Mouse (Mus musculus) heart, postnatal 14 days (tissue): Measurements from ENCODE around the gene Gng7. TPM values are rescaled to one million over a fixed set of nuclear protein-coding genes. Genes with fewer than 3 reads are reported as not detected.

ENCODE experiments used
- DNase-seq, 2 experiments: peaks; one replicate each; pipeline ENCODE4 v3.0.0; 2021 to 2022
- intact Hi-C: fragments of 180-260 bp; cut with DNase I; formaldehyde crosslinking; loops from one replicate; pipeline ENCODE4 v1.15.1; 2025
- total RNA-seq, 2 experiments: library from RNA; stranded (reverse); gene quantifications; 2 replicates each; pipeline ENCODE4 v1.2.3; 2021

Gng7 gene
- total RNA-seq, 2 experiments from 2014 or later, result 0.27 to 0.31 TPM

DNA sequence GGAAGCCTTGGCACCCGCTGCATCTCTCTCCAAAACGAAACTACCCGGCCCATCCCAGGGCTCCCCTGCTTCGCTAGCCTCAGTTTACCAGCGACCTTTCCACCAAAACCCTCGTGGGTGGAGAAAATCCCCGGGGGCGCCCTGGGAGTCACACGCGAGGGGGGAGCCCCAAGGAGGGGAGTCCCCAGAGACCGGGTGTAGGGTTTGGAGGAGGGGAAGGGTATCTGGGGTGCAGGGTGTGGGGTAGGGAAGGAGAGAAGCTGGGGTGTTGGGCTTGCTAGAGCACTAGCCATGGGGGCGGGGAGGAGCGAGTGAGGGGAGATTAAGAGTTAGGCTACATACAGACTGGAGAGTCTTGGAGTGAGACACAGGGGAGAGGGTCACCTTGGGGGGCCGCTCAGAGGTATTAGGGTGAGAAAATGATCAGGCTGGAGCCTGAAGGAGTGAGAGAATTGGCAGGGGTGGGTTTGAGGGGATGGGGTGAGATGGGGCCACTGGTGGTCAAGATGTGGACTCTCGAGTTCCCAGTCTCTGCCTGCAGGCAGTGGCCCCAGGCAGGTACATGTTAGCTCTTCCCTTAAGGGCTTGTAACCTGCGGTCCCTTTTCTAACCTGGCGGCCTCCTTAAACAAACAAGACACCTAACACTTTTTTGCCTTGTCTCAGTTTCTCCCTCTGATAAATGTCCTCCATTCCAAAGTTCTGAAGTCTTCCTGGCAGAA, 81.9 kb downstream of the Gng7 start:
- intact Hi-C loops, result no loop called here
- DNase-seq, result no peak

DNA sequence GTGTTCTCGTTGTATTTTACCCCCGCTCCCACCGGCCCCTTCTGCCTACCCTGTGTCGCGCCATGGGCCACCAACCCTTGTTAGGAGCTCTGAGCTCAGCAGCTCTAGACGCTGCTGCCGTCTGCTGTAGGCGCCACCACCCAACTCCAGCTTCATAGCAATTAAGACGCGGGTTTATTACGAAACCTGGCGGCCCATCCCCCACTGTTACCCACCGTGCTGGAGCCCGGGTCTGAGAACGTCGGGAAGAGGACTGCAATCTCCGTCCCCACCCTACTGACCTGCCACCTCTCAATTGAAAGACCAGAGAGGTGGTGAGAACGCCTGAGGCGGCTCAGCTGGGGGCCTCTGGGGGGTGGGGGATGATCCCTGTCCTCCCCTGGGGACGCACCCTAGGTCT, 82.5 kb downstream of the Gng7 start:
- intact Hi-C loops, result no loop called here
- peak in 1 of 2 experiments; percentile 44 for DNase-seq

DNA sequence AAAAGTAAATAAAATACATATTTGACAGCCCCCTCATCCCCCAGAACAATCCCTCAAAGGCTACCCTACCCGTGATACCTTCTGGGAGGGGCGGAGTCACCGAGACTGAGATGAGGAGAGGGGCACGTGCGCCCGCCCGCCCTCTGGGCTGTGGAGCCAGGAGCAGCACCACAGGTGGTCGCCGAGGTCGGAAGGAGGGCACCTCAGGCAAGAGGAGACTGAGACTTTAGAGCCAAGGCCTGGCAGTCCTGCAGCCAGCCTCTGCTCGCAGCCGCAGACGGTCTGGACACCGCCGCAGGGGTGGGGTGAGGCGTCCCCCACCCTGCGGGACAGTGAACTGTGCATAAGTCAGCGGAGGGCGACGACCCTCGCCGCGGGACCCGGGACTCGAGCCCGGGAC, 83.0 kb downstream of the Gng7 start:
- no peak for DNase-seq
- intact Hi-C loops, result no loop called here

DNA sequence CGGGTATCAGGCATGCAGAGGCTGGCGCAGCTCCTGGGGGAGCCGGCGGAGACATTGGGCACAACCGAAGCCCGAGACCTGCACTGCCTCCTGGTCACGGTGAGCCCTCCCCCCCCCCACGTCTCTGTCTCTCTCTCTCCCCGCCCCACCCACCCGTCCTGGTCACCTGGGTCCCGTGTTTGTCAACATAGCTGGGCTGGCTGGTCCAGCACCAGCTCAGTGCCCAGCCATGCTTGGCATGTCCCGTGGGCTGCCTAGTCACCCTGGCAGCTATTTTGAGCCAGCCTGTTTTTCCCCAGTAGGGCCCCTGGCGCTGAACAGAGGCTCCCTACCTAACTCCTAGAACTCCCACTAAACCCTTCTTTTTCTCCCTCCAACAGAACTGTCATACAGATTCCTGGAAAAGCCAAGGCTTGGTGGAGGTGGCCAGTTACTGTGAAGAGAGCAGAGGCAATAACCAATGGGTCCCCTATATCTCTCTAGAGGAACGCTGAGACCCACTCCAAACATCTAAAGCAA, 83.5 kb downstream of the Gng7 start:
- peak; percentile 63 to 70 for DNase-seq
- intact Hi-C loops, result no loop called here

DNA sequence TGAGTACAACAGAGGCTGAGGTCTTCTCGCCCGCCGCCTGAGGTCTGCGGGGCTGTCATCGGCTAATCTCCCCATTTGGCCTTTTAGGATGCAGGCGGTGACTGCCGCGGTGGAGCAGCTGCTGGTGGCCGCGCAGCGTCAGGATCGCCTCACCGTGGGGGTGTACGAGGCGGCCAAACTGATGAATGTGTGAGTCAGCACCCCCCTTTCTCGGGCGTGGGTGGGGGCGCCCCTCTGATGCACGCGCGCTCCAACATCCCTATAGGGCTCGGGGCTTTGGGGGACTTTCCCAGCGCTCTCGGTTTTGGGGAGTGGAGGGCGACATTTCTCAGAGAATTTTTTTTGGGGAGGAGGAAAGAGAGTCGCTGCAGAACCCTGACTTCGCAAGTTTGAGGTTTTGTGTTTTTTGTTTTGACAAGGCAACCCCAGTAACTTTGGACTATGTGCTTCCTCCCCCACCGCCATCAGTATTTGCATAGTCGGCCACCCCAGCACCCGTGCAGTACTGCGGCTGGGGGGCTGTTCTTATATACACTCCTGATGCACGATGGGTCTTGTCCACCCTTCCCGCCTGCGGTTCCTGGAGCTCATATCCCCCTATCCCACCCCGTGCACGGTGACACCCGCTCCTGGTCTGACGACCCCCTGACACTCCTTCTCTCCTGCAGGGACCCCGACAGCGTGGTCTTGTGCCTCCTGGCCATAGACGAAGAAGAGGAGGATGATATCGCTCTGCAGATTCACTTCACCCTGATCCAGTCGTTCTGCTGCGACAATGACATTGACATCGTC, 84.2 kb downstream of the Gng7 start:
- DNase-seq, result peak; percentile 58 to 61
- intact Hi-C loops, result no loop called here

DNA sequence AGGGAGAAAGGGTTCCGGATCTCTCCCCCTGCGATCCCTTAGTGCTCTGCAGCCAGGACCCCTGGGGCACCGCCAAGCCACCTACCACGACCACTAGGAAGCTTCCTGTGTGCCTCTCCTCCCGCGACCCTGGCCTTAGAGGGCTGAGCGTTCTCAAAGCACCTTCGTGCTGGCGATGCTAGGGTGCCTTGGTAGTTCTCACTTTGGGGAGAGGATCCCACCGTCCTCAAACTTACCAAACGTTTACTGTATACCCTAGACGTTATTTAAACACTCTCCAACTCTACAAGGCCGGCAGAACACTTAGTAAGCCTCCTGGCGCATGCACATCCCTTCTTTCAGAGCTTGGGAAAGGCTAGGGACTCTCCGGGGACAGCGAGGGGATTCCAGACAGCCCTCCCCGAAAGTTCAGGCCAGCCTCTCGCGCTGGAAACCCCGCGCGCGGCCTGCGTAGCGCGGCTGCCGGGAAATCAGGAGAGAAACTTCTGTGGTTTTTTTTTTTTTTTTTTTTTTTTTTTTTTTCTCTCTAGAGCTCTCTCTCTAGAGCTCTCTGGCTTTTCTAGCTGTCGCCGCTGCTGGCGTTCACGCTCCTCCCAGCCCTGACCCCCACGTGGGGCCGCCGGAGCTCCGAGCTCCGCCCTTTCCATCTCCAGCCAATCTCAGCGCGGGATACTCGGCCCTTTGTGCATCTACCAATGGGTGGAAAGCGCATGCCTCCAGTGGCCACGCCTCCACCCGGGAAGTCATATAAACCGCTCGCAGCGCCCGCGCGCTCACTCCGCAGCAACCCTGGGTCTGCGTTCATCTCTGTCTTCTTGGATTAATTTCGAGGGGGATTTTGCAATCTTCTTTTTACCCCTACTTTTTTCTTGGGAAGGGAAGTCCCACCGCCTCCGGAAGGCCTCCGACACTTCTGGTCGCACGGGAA, 85.2 kb downstream of the Gng7 start, which contains the start of gene Gadd45b:
TSS of gene Gadd45b (plus strand) at position 775 of the 928 bp plus-strand sequence.
- intact Hi-C loops, result loop anchor here (2.0 kb wide), 1 partner anchor 65 kb away; no protein-coding TSS in a partner anchor
- peak; percentile 98 to 99 for DNase-seq

DNA sequence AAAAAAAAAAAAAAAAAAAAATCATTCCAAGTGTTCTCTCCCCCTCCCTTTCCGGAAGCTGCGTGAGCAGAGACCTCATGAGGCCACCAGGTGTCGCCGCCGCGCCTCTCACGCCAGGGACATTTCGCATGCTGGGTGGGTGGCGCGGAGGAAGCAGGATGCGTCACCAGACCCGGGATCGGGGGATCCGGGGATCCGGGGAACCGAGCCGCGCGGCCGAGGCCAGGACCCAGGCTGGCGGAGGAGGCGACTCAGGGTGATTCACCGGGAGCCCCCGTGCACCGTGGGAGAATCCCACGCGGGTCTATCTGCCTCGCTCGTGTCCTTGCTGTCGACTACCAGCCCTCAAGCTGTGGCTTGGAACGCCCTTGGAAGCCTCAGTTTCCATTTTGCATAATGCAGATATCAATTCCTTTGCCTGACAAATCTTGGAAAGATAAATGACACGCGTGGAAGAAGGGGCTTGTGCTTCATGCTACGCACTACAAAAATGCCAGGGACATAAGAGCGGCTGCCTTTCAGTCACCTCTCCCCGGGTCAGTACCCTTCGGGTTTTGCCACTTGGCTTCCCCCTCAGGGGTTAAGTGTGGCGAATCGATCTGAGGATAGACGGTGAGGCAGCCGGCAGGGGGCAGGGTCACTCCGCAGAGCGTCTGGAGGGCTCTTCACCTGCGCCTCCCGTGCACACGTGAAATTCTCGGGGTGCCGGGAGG, 86.0 kb downstream of the Gng7 start:
- DNase-seq, result peak; percentile 92 to 94
- intact Hi-C loops, result loop anchor here (1.0 to 2.0 kb wide), 3 partner anchors 27 to 66 kb away; no protein-coding TSS in a partner anchor

DNA sequence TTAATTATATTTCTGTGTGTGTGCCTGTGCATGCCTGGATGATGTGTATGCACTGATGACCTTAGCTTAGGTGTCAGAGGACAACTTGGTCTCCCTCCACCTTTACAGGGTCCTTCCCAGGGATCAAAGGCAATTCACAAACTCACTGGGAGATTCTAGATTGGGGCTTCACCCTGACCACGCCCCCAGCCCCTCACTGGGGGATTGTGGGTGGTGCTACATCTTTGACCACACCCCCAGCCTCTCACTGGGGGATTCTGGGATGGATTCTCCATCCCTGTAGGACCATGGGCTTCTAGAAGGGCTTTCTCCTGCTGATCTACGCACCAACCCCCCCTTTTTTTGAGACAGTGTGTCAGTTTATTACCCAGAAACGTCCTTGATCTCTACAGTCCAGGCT, 89.3 kb downstream of the Gng7 start:
- intact Hi-C loops, result no loop called here
- no peak for DNase-seq

DNA sequence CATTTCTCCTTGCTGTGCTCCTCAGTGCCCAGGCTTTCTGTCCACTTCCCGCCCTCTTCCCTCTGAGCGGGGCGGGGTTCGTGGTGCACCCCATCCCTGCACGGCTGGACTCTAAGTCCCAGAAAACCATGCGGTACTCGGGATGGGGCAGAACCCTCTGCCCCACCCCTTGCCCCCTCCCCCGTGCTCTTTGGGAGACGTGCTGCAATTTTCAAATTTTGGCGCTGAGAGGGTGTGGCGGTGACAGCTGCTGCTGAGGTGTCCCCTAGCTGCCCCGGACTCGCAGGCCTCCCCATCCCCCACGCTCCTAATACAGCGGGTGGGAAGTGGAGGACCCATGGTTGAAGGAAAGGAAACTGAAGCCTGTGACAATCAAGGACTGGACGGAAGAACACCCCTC, 92.8 kb downstream of the Gng7 start:
- intact Hi-C loops, result no loop called here
- peak; percentile 53 to 60 for DNase-seq

DNA sequence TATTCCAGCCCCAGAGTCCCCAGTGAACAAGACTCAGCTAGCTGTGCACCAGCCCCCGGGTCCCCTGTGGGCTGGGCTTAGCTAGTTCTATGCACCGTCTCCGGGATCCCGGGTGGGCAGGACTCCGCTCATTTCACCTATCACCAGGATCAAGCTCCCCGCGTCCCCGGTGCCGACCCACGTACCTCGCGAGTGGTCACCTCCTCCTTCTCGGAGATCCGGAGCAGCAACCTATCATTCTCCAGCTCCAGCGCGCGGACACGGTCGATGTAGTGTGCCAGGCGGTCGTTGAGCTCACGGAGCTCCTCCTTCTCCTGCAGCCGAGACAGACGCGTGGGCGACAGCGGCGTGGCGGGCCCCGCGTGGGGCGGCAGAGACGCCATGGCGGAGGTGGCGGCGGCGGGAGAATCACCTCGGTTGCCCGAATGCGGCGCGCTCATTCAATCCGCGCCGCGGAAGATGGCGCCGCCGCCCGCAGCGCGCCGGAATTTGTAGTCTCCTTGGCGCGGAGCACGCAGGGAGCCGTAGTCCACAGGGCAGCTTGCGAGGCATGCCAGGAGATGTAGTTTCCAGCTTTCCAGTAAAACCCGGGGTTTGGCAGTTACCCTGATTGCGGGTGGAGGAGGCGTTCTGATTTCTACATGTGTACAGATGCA, 96.8 kb downstream of the Gng7 start, which contains the start of gene Lmnb2:
TSS of gene Lmnb2 (minus strand) at position 467 of the 656 bp plus-strand sequence.
- intact Hi-C loops, result no loop called here
- peak; percentile 73 to 81 for DNase-seq

DNA sequence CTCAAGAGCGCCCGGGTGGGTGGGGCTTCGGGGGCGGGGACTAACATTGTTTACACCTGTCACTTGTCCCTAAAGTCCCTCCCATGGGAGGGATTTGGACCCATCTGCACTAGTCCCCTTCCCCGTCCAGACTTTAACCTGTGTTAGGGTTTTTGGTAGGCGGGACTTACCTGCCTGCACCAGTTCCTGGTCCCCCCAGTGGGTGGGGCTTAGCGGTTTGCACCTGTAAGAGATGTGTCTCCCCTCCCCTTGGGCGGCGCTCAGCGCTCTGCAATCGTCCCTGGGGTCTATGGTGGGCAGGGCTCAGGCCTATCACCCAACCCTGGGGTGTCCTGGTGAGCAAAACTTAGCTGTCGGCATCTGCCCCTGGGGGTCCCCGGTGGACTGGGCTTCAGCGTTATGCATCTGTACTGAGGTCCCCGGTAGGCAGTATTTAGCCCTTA, 97.4 kb downstream of the Gng7 start:
- no peak for DNase-seq

DNA sequence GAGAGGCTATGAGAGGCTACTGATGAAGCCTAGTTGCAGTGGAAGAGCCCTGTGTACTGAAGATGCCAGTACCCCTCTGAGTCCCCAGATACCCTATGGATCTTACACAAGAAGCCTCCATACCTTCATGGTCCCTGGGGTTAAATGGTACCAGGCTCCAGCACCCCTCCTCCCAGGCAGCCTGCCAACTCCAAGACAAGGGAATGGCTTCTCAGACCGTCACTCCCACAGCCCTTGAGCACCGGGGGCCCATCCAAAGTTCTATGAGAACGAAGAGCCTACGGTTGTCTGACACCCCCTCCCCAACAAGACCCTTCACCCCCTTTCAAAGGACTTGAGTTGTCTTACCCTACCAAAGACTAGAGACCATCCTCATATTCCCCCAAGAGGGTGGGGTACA, 99.0 kb downstream of the Gng7 start:
- intact Hi-C loops, result no loop called here
- no peak for DNase-seq

More for the DNA sequence above, 97.4 kb downstream of the Gng7 start:
- intact Hi-C loops, result no loop called here

DNA sequence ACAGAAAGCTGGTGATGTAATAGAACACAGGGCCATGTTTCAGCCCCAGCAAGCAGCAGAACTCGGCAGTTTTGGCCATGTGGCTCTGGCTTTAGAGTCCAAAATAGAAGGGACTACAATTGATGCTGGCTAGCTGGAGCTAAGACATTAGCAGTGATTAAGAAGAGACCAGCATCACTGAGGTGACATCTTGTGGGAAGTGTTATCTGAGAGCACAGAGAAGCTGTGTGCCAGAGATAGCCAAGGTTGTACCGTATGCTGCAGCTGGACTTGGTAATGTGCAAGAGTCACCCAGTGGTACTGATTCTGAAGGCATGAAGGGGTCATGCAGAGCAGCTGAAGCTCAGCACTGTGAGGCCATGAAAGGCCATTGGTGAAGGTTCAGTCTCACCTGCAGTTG, 99.5 kb downstream of the Gng7 start:
- DNase-seq, result no peak
- intact Hi-C loops, result no loop called here

DNA sequence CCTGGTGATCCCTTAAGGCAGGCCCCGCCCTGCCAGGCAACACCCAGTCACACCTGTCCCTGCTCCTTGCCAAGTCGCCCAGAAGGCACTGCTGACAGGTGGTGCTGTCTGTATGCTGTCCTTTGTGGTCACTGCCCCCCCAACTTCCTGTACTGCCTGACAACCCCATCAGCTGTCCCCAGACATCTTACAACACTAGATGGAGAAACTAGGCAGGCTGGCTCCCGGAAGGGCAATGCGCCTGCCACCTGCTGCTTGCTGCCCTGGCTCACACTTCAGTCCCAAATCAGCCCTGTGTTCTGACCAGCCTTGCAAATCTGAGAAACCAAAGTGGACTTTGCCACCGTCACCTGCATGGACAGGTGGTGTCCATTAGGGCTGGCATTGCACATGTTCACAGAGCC, 100.5 kb downstream of the Gng7 start:
- no peak for DNase-seq
- intact Hi-C loops, result no loop called here

DNA sequence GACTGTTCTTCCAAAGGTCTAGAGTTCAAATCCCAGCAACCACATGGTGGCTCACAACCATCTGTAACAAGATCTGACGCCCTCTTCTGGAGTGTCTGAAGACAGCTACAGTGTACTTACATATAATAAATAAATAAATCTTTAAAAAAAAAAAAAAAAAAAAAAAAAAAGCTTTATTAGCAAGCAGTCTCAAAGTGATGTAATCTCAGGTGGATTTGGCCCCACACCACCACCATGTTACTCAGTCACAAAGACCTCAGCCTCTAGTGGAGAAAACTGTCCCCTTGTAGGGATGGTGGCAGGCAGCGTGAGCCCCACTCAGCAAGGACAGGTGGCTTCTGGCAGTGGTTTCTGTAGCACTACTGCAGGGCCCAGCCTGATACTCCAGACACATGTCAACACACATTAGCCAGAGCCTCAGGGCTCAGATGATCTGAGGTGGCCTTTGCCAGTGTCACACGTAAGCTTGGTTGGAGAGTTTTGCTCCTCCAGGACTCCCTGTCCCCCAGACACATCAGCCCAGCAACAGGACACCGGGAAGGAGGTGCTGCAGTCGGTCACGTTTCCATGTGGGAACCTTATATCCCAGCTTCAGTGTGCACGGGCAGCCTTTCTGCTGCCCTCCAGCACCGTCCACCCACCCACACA, 101.3 kb downstream of the Gng7 start:
- no peak for DNase-seq
- intact Hi-C loops, result no loop called here

DNA sequence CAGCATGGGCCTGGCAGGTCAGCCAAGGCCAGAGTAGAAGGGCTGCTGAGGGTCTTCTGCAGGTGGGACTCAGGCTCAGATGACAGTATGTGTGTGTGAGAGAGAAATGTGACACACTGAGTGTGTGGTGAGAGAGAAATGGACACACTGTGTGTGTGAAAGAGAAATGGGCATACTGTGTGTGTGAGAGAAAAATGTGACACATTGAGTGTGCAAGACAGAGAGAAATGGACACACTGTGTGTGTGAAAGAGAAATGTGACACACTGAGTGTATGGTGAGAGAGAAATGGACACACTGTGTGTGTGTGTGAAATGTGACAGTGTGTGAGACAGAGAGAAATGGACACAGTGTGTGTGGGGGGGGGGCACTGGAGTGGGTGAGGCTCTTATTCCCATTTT, 102.9 kb downstream of the Gng7 start:
- intact Hi-C loops, result no loop called here
- no peak for DNase-seq

DNA sequence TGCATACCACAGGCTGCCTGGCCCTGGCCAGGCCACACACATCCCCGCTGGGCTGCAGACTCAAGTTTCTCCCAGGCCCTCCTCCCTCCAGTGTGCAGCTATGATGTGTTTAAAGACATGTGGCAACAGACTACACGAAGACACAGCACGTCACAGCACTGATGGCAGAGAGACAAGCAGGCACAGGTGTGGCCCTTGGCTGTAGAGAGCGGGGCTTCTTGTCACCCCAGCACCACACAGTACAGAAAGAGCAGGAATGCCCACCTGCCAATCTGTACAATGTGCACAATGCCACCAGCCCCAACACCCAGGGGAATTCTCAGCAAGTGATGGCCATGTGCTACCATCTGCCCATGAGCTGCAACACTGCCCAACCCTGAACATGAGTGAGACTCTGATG, 103.4 kb downstream of the Gng7 start:
- DNase-seq, result no peak
- intact Hi-C loops, result no loop called here

DNA sequence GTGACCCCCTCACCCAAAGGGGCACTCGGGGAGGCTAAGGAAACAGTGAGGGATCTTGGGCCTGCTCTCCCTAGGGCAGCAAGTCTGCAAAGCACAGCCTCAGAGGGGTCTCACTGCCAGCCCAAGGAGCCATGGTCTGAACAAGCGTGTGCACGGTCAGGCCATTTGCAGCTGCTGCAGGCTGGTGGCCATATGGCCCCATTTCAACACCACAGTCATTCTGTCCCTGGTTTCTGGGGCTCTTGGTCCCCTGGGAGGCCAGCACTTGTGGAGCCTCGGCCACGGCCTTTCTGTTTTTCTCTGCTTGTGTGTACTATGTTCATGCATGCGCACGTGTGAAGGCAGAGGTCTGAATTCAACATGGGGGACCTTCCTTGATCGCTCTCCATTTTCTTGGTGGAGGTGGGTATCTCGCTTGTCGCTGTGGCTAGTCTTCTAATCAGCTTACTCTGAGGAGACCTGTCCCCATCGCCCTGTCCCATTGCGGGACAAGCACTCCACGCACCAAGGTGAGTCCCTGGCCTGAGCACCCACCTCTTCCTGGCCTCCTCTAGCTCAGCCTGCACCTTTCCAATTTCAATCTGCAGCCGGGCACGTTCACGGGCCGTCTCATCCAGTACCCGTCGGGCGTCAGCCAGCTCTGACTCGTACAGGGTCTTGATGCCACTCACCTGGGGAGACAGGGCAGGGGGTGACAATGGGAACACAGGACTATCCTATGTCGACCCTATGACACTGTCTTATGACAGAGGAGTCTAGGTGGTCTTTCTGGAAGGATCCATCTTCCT, 105.2 kb downstream of the Gng7 start:
- intact Hi-C loops, result no loop called here

More for the DNA sequence above, 105.2 kb downstream of the Gng7 start:
- DNase-seq, result no peak
